7 mouse cellular contexts compared by ENCODE assay signal in genomic region chr6:124806446-124807140, GRCm38 (mm10). TPM values are rescaled to one million over a fixed set of nuclear protein-coding genes. Genes with fewer than 3 reads are reported as not detected.
A peak's percentile ranks its signal among the peaks of the same experiment; 100 is the strongest.
DNase-seq lines count a peak whose midpoint lies in the region; ATAC-seq and TF ChIP-seq lines count a peak whose summit lies in the region.

No protein-coding gene starts in this region.

- H3K4me2 ChIP-seq in lung, embryonic 15.5 days = peak overlapping the region; percentile 85
- H3K4me2 ChIP-seq in forebrain, embryonic 14.5 days (ENCODE audit: low read length) = peak overlapping the region; percentile 60
- H3K4me2 ChIP-seq in limb, embryonic 14.5 days (replicated peaks; ENCODE audit: low read depth, low read length, severe bottlenecking) = peak overlapping the region; percentile 75
- peak overlapping the region; percentile 89 for H3K4me2 ChIP-seq in stomach, embryonic 15.5 days

- H3K9me3 ChIP-seq in lung, embryonic 15.5 days = no peaks in the 10 kb centered on the region
- no peaks in the 10 kb centered on the region for H3K9me3 ChIP-seq in forebrain, embryonic 14.5 days (replicated peaks; ENCODE audit: control insufficient read depth, low read length)
- no peaks in the 10 kb centered on the region for H3K9me3 ChIP-seq in limb, embryonic 14.5 days (ENCODE audit: control insufficient read depth, low read length)
- H3K9me3 ChIP-seq in stomach, embryonic 15.5 days = no peaks in the 10 kb centered on the region

- intact Hi-C loops in gastrocnemius, postnatal 14 days (cut with DNase I; ENCODE audit: low total_unique reads) = no loop called here

- peak overlapping the region; percentile 95 for H3K27ac ChIP-seq in lung, embryonic 15.5 days
- H3K27ac ChIP-seq in forebrain, embryonic 14.5 days (ENCODE audit: low read depth, low read length) = peak overlapping the region; percentile 31; the same call in 1 of the 2 replicates
- H3K27ac ChIP-seq in limb, embryonic 14.5 days (replicated peaks; ENCODE audit: low read depth, low read length) = peak overlapping the region; percentile 86
- H3K27ac ChIP-seq in stomach, embryonic 15.5 days = peak overlapping the region; percentile 96

- no peak overlapping the region for H3K9ac ChIP-seq in lung, embryonic 15.5 days
- no peak overlapping the region for H3K9ac ChIP-seq in forebrain, embryonic 14.5 days (ENCODE audit: low read length)
- H3K9ac ChIP-seq in limb, embryonic 14.5 days (ENCODE audit: low read depth, low read length, severe bottlenecking) = no peak overlapping the region
- H3K9ac ChIP-seq in stomach, embryonic 15.5 days = no peak overlapping the region

- 76% methylated on average over 7 of the region's 7 CpGs for WGBS in lung, embryonic 15.5 days
- WGBS in forebrain, embryonic 14.5 days = 69% methylated on average over 7 of the region's 7 CpGs
- 72% methylated on average over 7 of the region's 7 CpGs for WGBS in limb, embryonic 14.5 days
- WGBS in stomach, embryonic 15.5 days = 79% methylated on average over 7 of the region's 7 CpGs

- peaks cover 8% of the 10 kb centered on the region for H3K36me3 ChIP-seq in lung, embryonic 15.5 days
- H3K36me3 ChIP-seq in forebrain, embryonic 14.5 days (ENCODE audit: control insufficient read depth, insufficient read depth, low read length) = peaks cover 10% of the 10 kb centered on the region
- peaks cover 16% of the 10 kb centered on the region for H3K36me3 ChIP-seq in limb, embryonic 14.5 days (ENCODE audit: control insufficient read depth, insufficient read depth, low read length)
- peaks cover 8% of the 10 kb centered on the region for H3K36me3 ChIP-seq in stomach, embryonic 15.5 days

- no peaks in the 10 kb centered on the region for H3K27me3 ChIP-seq in lung, embryonic 15.5 days
- no peaks in the 10 kb centered on the region for H3K27me3 ChIP-seq in forebrain, embryonic 14.5 days (replicated peaks; ENCODE audit: control insufficient read depth, insufficient read depth, low read length)
- no peaks in the 10 kb centered on the region for H3K27me3 ChIP-seq in limb, embryonic 14.5 days (ENCODE audit: control insufficient read depth, insufficient read depth, low read length)
- H3K27me3 ChIP-seq in stomach, embryonic 15.5 days (replicated peaks) = no peaks in the 10 kb centered on the region

- no peak for TF ChIP-seq POLR2A in limb, embryonic 14.5 days (IDR thresholded peaks at IDR 0.05; ENCODE audit: borderline replicate concordance, extremely low read depth, insufficient read depth, insufficient read length)

- peaks cover 29% of the 10 kb centered on the region for H3K4me1 ChIP-seq in lung, embryonic 15.5 days
- H3K4me1 ChIP-seq in forebrain, embryonic 14.5 days (ENCODE audit: control insufficient read depth, insufficient read depth, low read length) = peaks cover 11% of the 10 kb centered on the region
- H3K4me1 ChIP-seq in limb, embryonic 14.5 days (ENCODE audit: control insufficient read depth, insufficient read depth, low read length) = peaks cover 14% of the 10 kb centered on the region
- H3K4me1 ChIP-seq in stomach, embryonic 15.5 days = peaks cover 31% of the 10 kb centered on the region

- peak overlapping the region; percentile 53 for H3K4me3 ChIP-seq in lung, embryonic 15.5 days
- H3K4me3 ChIP-seq in forebrain, embryonic 14.5 days (ENCODE audit: low read depth, low read length) = no peak overlapping the region
- peak overlapping the region; percentile 45; the same call in 1 of the 2 replicates for H3K4me3 ChIP-seq in limb, embryonic 14.5 days (replicated peaks; ENCODE audit: low read length)
- peak overlapping the region; percentile 50 for H3K4me3 ChIP-seq in stomach, embryonic 15.5 days (replicated peaks)

- no peak for DNase-seq in lung, postnatal 10 days
- no peak for DNase-seq in forebrain, embryonic 14.5 days (ENCODE audit: low spot score)
- DNase-seq in limb, embryonic 14.5 days (ENCODE audit: low spot score) = no peak
- DNase-seq in spleen, postnatal 14 days (ENCODE audit: low spot score in 2 of 2) = no peak
- DNase-seq in gastrocnemius, postnatal 14 days = no peak

- no peak for ATAC-seq in lung, embryonic 15.5 days (ENCODE audit: borderline replicate concordance, extremely low read depth, low FRiP score, low TSS enrichment)
- no peak for ATAC-seq in forebrain, embryonic 14.5 days
- ATAC-seq in limb, embryonic 14.5 days (ENCODE audit: low FRiP score, low read depth) = no peak
- no peak for ATAC-seq in stomach, embryonic 15.5 days (ENCODE audit: insufficient read depth, low FRiP score, low read depth)

RNA-seq across cellular contexts. Expression of gene Spsb2, which starts 1.9 kb away (rescaled TPM):
- polyA plus RNA-seq in lung, embryonic 15.5 days (2015; fragmentation: Nextera tagmentation; extraction: Ambion mirVana) = 11.6 and 12.7 TPM in 2 replicates
- polyA plus RNA-seq in forebrain, embryonic 14.5 days (2014; fragmentation: Nextera tagmentation; extraction: Ambion mirVana) = 4.7 and 5.3 TPM in 2 replicates
- polyA plus RNA-seq in limb, embryonic 14.5 days (2012; rRNA removed) = 9.8 and 11.1 TPM in 2 replicates
- 8.9 and 10.8 TPM in 2 replicates for polyA plus RNA-seq in limb, embryonic 14.5 days (2014; fragmentation: Nextera tagmentation; extraction: Ambion mirVana)
- 11.7 and 12.7 TPM in 2 replicates for polyA plus RNA-seq in stomach, embryonic 15.5 days (2015; fragmentation: Nextera tagmentation; extraction: Ambion mirVana)
- 1 to 10 TPM; 3.7 to 4.8 TPM for total RNA-seq in gastrocnemius, postnatal 14 days (2021)

RNA-seq across cellular contexts. Expression of gene Tpi1, which starts 7.5 kb away (rescaled TPM):
- polyA plus RNA-seq in lung, embryonic 15.5 days (2015; fragmentation: Nextera tagmentation; extraction: Ambion mirVana) = 712 and 746 TPM in 2 replicates
- 417 and 461 TPM in 2 replicates for polyA plus RNA-seq in forebrain, embryonic 14.5 days (2014; fragmentation: Nextera tagmentation; extraction: Ambion mirVana)
- polyA plus RNA-seq in limb, embryonic 14.5 days (2012; rRNA removed) = 636 and 744 TPM in 2 replicates
- polyA plus RNA-seq in limb, embryonic 14.5 days (2014; fragmentation: Nextera tagmentation; extraction: Ambion mirVana) = 808 and 825 TPM in 2 replicates
- 890 and 914 TPM in 2 replicates for polyA plus RNA-seq in stomach, embryonic 15.5 days (2015; fragmentation: Nextera tagmentation; extraction: Ambion mirVana)
- 1,000 to 10,000 TPM; 2,868 to 2,952 TPM for total RNA-seq in gastrocnemius, postnatal 14 days (2021)

RNA-seq across cellular contexts. Expression of gene Usp5, which starts 22.7 kb away (rescaled TPM):
- polyA plus RNA-seq in lung, embryonic 15.5 days (2015; fragmentation: Nextera tagmentation; extraction: Ambion mirVana) = 149 and 152 TPM in 2 replicates
- polyA plus RNA-seq in forebrain, embryonic 14.5 days (2014; fragmentation: Nextera tagmentation; extraction: Ambion mirVana) = 154 and 174 TPM in 2 replicates
- polyA plus RNA-seq in limb, embryonic 14.5 days (2012; rRNA removed) = 105 and 119 TPM in 2 replicates
- 115 and 120 TPM in 2 replicates for polyA plus RNA-seq in limb, embryonic 14.5 days (2014; fragmentation: Nextera tagmentation; extraction: Ambion mirVana)
- 116 and 125 TPM in 2 replicates for polyA plus RNA-seq in stomach, embryonic 15.5 days (2015; fragmentation: Nextera tagmentation; extraction: Ambion mirVana)
- total RNA-seq in gastrocnemius, postnatal 14 days (2021) = 10 to 100 TPM; 55.3 to 61.9 TPM

RNA-seq across cellular contexts. Expression of gene Cdca3, which starts 22.8 kb away (rescaled TPM):
- polyA plus RNA-seq in lung, embryonic 15.5 days (2015; fragmentation: Nextera tagmentation; extraction: Ambion mirVana) = 188 and 197 TPM in 2 replicates
- polyA plus RNA-seq in forebrain, embryonic 14.5 days (2014; fragmentation: Nextera tagmentation; extraction: Ambion mirVana) = 107 and 139 TPM in 2 replicates
- polyA plus RNA-seq in limb, embryonic 14.5 days (2012; rRNA removed) = 141 and 164 TPM in 2 replicates
- 128 and 146 TPM in 2 replicates for polyA plus RNA-seq in limb, embryonic 14.5 days (2014; fragmentation: Nextera tagmentation; extraction: Ambion mirVana)
- 141 and 159 TPM in 2 replicates for polyA plus RNA-seq in stomach, embryonic 15.5 days (2015; fragmentation: Nextera tagmentation; extraction: Ambion mirVana)
- total RNA-seq in gastrocnemius, postnatal 14 days (2021) = 1 to 10 TPM; 4.6 to 5.0 TPM

RNA-seq across cellular contexts. Expression of gene Lrrc23, which starts 27.1 kb away (rescaled TPM):
- 11.7 and 13.7 TPM in 2 replicates for polyA plus RNA-seq in lung, embryonic 15.5 days (2015; fragmentation: Nextera tagmentation; extraction: Ambion mirVana)
- 3.4 and 3.5 TPM in 2 replicates for polyA plus RNA-seq in forebrain, embryonic 14.5 days (2014; fragmentation: Nextera tagmentation; extraction: Ambion mirVana)
- polyA plus RNA-seq in limb, embryonic 14.5 days (2012; rRNA removed) = 1.1 TPM in 2 replicates
- polyA plus RNA-seq in limb, embryonic 14.5 days (2014; fragmentation: Nextera tagmentation; extraction: Ambion mirVana) = 0.88 and 1.2 TPM in 2 replicates
- 0.35 and 1.3 TPM in 2 replicates for polyA plus RNA-seq in stomach, embryonic 15.5 days (2015; fragmentation: Nextera tagmentation; extraction: Ambion mirVana)
- total RNA-seq in gastrocnemius, postnatal 14 days (2021) = not detected

Comparison
In these comparisons a context has a peak if more than half of its experiments do, and no peak if none do; other contexts are left out.
1. H3K27ac ChIP-seq: peak in every context shown above with its lines; median percentile 96 in stomach, embryonic 15.5 days; 95 in lung, embryonic 15.5 days; 86 in limb, embryonic 14.5 days; 31 in forebrain, embryonic 14.5 days.